8 mouse cellular contexts compared by ENCODE assay signal in the genomic region with DNA sequence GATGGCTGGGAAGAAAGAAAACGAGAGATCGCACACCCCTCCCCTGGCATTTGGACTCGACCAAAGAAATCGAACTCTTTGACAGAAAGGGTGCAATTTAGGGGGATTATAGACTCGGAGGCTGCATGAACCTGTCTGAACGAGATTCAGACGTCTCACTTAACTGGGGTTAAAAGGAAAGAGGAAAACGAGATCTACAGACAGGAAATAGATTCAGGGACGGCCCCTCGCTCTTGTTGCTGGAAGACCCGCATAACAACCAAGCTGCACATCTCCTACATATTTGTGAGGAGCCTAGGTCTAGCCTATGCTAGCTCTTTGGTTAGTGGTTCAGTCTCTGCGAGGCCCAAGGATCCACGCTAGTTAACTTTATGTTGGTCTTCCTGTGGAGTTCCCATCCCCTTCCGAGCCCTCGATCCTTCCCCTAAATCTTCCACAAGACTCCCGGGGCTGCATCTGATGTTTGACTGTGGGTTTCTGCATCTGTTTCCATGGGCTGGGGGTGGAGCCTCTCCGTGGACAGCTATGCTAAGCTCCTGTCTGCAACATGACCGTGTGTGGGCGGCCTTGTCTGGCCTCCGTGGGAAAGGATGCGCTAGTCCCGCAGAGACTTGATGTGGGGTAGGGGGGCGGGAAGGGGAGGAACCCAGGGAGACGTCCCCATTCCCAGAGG. TPM values are rescaled to one million over a fixed set of nuclear protein-coding genes. Genes with fewer than 3 reads are reported as not detected.
DNase-seq lines count a peak whose midpoint lies in the region; ATAC-seq and TF ChIP-seq lines count a peak whose summit lies in the region.

No protein-coding gene starts in this region.

- ATAC-seq in kidney, embryonic 15.5 days (replicated peaks; ENCODE audit: low FRiP score) = peak; percentile 22; the same call in 1 of the 2 replicates
- no peak for ATAC-seq in heart, embryonic 15.5 days (replicated peaks; ENCODE audit: insufficient number of reproducible peaks, insufficient read depth, low FRiP score, low read depth)
- ATAC-seq in liver, embryonic 11.5 days (replicated peaks; ENCODE audit: low FRiP score) = peak; percentile 16
- ATAC-seq in granulocyte monocyte progenitor cell, adult 5-6 weeks (replicated peaks; ENCODE audit: poor library complexity, severe bottlenecking) = no peak

- WGBS in kidney, embryonic 15.5 days = 3% methylated on average over 24 of the region's 24 CpGs
- WGBS in heart, embryonic 15.5 days = 5% methylated on average over 24 of the region's 24 CpGs
- 2% methylated on average over 24 of the region's 24 CpGs for WGBS in liver, embryonic 11.5 days

- TF ChIP-seq EP300 in CH12.LX (IDR thresholded peaks at IDR 0.05; ENCODE audit: low read length) = no peak

- H3K9me3 ChIP-seq in kidney, embryonic 15.5 days (replicated peaks) = no peaks in the 10 kb centered on the region
- no peaks in the 10 kb centered on the region for H3K9me3 ChIP-seq in CH12.LX (replicated peaks; ENCODE audit: low read length)
- no peaks in the 10 kb centered on the region for H3K9me3 ChIP-seq in heart, embryonic 15.5 days (replicated peaks)
- no peaks in the 10 kb centered on the region for H3K9me3 ChIP-seq in liver, embryonic 11.5 days (ENCODE audit: control insufficient read depth, low read length)

- H3K27ac ChIP-seq in kidney, embryonic 15.5 days = peak overlapping the region; percentile 99
- peak overlapping the region; percentile 1; the same call in 1 of the 2 replicates for H3K27ac ChIP-seq in CH12.LX (ENCODE audit: insufficient read depth, low read depth)
- H3K27ac ChIP-seq in heart, embryonic 15.5 days = peak overlapping the region; percentile 99
- H3K27ac ChIP-seq in liver, embryonic 11.5 days (ENCODE audit: low read depth, low read length) = peak overlapping the region; percentile 84

- TF ChIP-seq CTCF in CH12.LX (conservative IDR thresholded peaks at IDR 0.05 in 1 of 2, IDR thresholded peaks at IDR 0.05 in 1 of 2; ENCODE audit: low read depth in 2 of 2, low read length in 2 of 2) = no peak

- TF ChIP-seq RAD21 in CH12.LX (IDR thresholded peaks at IDR 0.05; ENCODE audit: low read depth, low read length) = no peak

- peak overlapping the region; percentile 65 for H3K4me3 ChIP-seq in kidney, embryonic 15.5 days (replicated peaks)
- H3K4me3 ChIP-seq in CH12.LX (replicated peaks in 1 of 3; ENCODE audit: low read depth in 2 of 3, low read length in 2 of 3, poor library complexity in 1 of 3) = peak overlapping the region; percentile 20 to 91 (median 68)
- H3K4me3 ChIP-seq in heart, embryonic 15.5 days = peak overlapping the region; percentile 80
- peak overlapping the region; percentile 72 for H3K4me3 ChIP-seq in liver, embryonic 11.5 days (ENCODE audit: low read depth, low read length)

- H3K4me1 ChIP-seq in kidney, embryonic 15.5 days = peaks cover 34% of the 10 kb centered on the region
- peaks cover 10 to 32% of the 10 kb centered on the region in 2 experiments for H3K4me1 ChIP-seq in CH12.LX (ENCODE audit: control insufficient read depth in 1 of 2, insufficient read depth in 2 of 2)
- peaks cover 26% of the 10 kb centered on the region for H3K4me1 ChIP-seq in heart, embryonic 15.5 days (replicated peaks)
- H3K4me1 ChIP-seq in liver, embryonic 11.5 days (replicated peaks; ENCODE audit: control insufficient read depth, insufficient read depth, low read length) = peaks cover 17% of the 10 kb centered on the region

- no peaks in the 10 kb centered on the region for H3K79me2 ChIP-seq in CH12.LX (replicated peaks; ENCODE audit: control insufficient read depth, extremely low read depth, insufficient read depth, poor library complexity, severe bottlenecking)

- no peaks in the 10 kb centered on the region for H3K27me3 ChIP-seq in kidney, embryonic 15.5 days
- no peaks in the 10 kb centered on the region for H3K27me3 ChIP-seq in CH12.LX (replicated peaks)
- H3K27me3 ChIP-seq in heart, embryonic 15.5 days = no peaks in the 10 kb centered on the region
- no peaks in the 10 kb centered on the region for H3K27me3 ChIP-seq in liver, embryonic 11.5 days (replicated peaks; ENCODE audit: control insufficient read depth, insufficient read depth, low read length)

- dilution Hi-C loops in CH12.LX (cut with MboI; ENCODE audit: extremely low pct_ligation_motif_present, extremely low pct_unique_long_range_greater_than_20kb, low sequenced_read_pairs) = no loop called here

- H3K4me2 ChIP-seq in kidney, embryonic 15.5 days = peak overlapping the region; percentile 60
- H3K4me2 ChIP-seq in CH12.LX (ENCODE audit: insufficient read depth, low read depth, poor library complexity, severe bottlenecking) = peak overlapping the region; percentile 89
- H3K4me2 ChIP-seq in heart, embryonic 15.5 days = peak overlapping the region; percentile 79
- H3K4me2 ChIP-seq in liver, embryonic 11.5 days = peak overlapping the region; percentile 77

- H3K36me3 ChIP-seq in kidney, embryonic 15.5 days = no peaks in the 10 kb centered on the region
- no peaks in the 10 kb centered on the region for H3K36me3 ChIP-seq in CH12.LX (replicated peaks in 1 of 2; ENCODE audit: control insufficient read depth in 1 of 2, insufficient read depth in 1 of 2, low read length in 1 of 2)
- H3K36me3 ChIP-seq in heart, embryonic 15.5 days = no peaks in the 10 kb centered on the region
- no peaks in the 10 kb centered on the region for H3K36me3 ChIP-seq in liver, embryonic 11.5 days (ENCODE audit: control insufficient read depth, insufficient read depth, low read length)

- no peak for DNase-seq in kidney, adult 11 months
- DNase-seq in CH12.LX (ENCODE audit: extremely low read depth) = peak; percentile 62
- DNase-seq in cerebellum, postnatal 36 days = peak; percentile 14 to 20
- DNase-seq in liver, embryonic 11.5 days (ENCODE audit: low spot score) = no peak
- DNase-seq in retina, embryonic 14.5 days (ENCODE audit: low spot score) = peak; percentile 54

- H3K9ac ChIP-seq in kidney, embryonic 15.5 days = peak overlapping the region; percentile 79; the same call in 1 of the 2 replicates
- peak overlapping the region; percentile 46 for H3K9ac ChIP-seq in CH12.LX (ENCODE audit: insufficient read depth, low read depth)
- H3K9ac ChIP-seq in heart, embryonic 15.5 days = peak overlapping the region; percentile 42
- peak overlapping the region; percentile 61 for H3K9ac ChIP-seq in liver, embryonic 11.5 days (ENCODE audit: low read depth, low read length)

- TF ChIP-seq POLR2A in CH12.LX (IDR thresholded peaks at IDR 0.05; ENCODE audit: low read depth, low read length) = no peak

- in situ Hi-C loops in CH12.LX (cut with MboI; ENCODE audit: low pct_ligation_motif_present, low pct_unique_long_range_greater_than_20kb, low sequenced_read_pairs) = loop anchor here (5.0 to 25.0 kb wide), 2 partner anchors 319 to 859 kb away; no protein-coding TSS in a partner anchor

TF ChIP-seq in CH12.LX, 34 proteins besides CTCF, POLR2A, EP300 and RAD21:
- 0 out of 2 replicates have a peak, but pooled peaks have one; percentile 43 for TF ChIP-seq MYC (IDR thresholded peaks at IDR 0.05; ENCODE audit: low read depth, low read length)
- peak; percentile 50; the same call in 1 of the 2 replicates for TF ChIP-seq MAX (IDR thresholded peaks at IDR 0.05; ENCODE audit: low read length)
- 0 out of 2 replicates have a peak, but pooled peaks have one; percentile 8 for TF ChIP-seq E2F4 (IDR thresholded peaks at IDR 0.05; ENCODE audit: insufficient replicate concordance, low read depth, low read length)
- TF ChIP-seq CHD1 (IDR thresholded peaks at IDR 0.05; ENCODE audit: low read depth, low read length) = 0 out of 2 replicates have a peak, but pooled peaks have one; percentile 35
- no peak for TF ChIP-seq ZKSCAN1 (IDR thresholded peaks at IDR 0.05; ENCODE audit: borderline replicate concordance, low read depth, low read length)
- TF ChIP-seq MEF2A (IDR thresholded peaks at IDR 0.05; ENCODE audit: borderline replicate concordance, low read depth, low read length) = peak; percentile 57; the same call in 1 of the 2 replicates
- peak; percentile 33; the same call in 1 of the 2 replicates for TF ChIP-seq BHLHE40 (IDR thresholded peaks at IDR 0.05; ENCODE audit: low read depth, low read length)
- no peak for TF ChIP-seq ZMIZ1 (IDR thresholded peaks at IDR 0.05; ENCODE audit: low read depth, low read length)
- 0 out of 2 replicates have a peak, but pooled peaks have one; percentile 37 for TF ChIP-seq SIN3A (IDR thresholded peaks at IDR 0.05; ENCODE audit: low read length)
- peak; percentile 43; the same call in 1 of the 2 replicates for TF ChIP-seq IRF4 (IDR thresholded peaks at IDR 0.05; ENCODE audit: low read depth, low read length)
- TF ChIP-seq NELFE (IDR thresholded peaks at IDR 0.05; ENCODE audit: low read depth, low read length) = peak; percentile 50; the same call in 1 of the 2 replicates
- no peak for TF ChIP-seq GABPA (IDR thresholded peaks at IDR 0.05; ENCODE audit: insufficient replicate concordance, low read depth, low read length)

RNA-seq across cellular contexts. Expression of gene Nufip1, which starts 42.4 kb away (rescaled TPM):
- polyA plus RNA-seq in kidney, embryonic 15.5 days (2015; fragmentation: Nextera tagmentation; extraction: Ambion mirVana) = 17.5 TPM in 2 replicates
- 14.8 and 17.5 TPM in 2 replicates for total RNA-seq in CH12.LX (2012; rRNA removed)
- total RNA-seq in CH12.LX (2014; rRNA removed) = 31.7 and 32.1 TPM in 2 replicates
- polyA plus RNA-seq in CH12.LX (2012; ENCODE audit: insufficient read length, low read depth) = 24.6 and 28.4 TPM in 2 replicates
- polyA plus RNA-seq in heart, embryonic 15.5 days (2015; fragmentation: Nextera tagmentation; extraction: Ambion mirVana) = 8.1 and 8.6 TPM in 2 replicates
- 17.3 and 18.5 TPM in 2 replicates for polyA plus RNA-seq in liver, embryonic 11.5 days (2014; fragmentation: Nextera tagmentation; extraction: Ambion mirVana)
- total RNA-seq in granulocyte monocyte progenitor cell, adult 5-6 weeks (2014; fragmentation: Nextera tagmentation) = 14.1 and 20.3 TPM in 2 replicates
- total RNA-seq in granulocyte monocyte progenitor cell, adult 5-6 weeks (2017) = 24.8 and 29.9 TPM in 2 replicates

RNA-seq across cellular contexts. Expression of gene Gpalpp1, which starts 42.6 kb away (rescaled TPM):
- 12.7 and 14.3 TPM in 2 replicates for polyA plus RNA-seq in kidney, embryonic 15.5 days (2015; fragmentation: Nextera tagmentation; extraction: Ambion mirVana)
- total RNA-seq in CH12.LX (2012; rRNA removed) (12.9 and 13.5 TPM in 2 replicates), CH12.LX (2014; rRNA removed) (25.2 and 26.1 TPM in 2 replicates)
- 18.9 and 20.2 TPM in 2 replicates for polyA plus RNA-seq in CH12.LX (2012; ENCODE audit: insufficient read length, low read depth)
- 7.9 and 9.7 TPM in 2 replicates for polyA plus RNA-seq in heart, embryonic 15.5 days (2015; fragmentation: Nextera tagmentation; extraction: Ambion mirVana)
- polyA plus RNA-seq in liver, embryonic 11.5 days (2014; fragmentation: Nextera tagmentation; extraction: Ambion mirVana) = 15.7 and 16.3 TPM in 2 replicates
- total RNA-seq in granulocyte monocyte progenitor cell, adult 5-6 weeks (2014; fragmentation: Nextera tagmentation) = 20.4 and 22.4 TPM in 2 replicates
- total RNA-seq in granulocyte monocyte progenitor cell, adult 5-6 weeks (2017) = 31.5 and 35.1 TPM in 2 replicates

Comparison
In these comparisons a context has a peak if more than half of its experiments do, and no peak if none do; other contexts are left out.
1. ATAC-seq: peak in kidney, embryonic 15.5 days (single experiment) and liver, embryonic 11.5 days (single experiment); none in heart, embryonic 15.5 days (single experiment) and granulocyte monocyte progenitor cell, adult 5-6 weeks (single experiment).
2. H3K27ac ChIP-seq: peak in every context shown above with its lines; median percentile 99 in kidney, embryonic 15.5 days; 99 in heart, embryonic 15.5 days; 84 in liver, embryonic 11.5 days; 1 in CH12.LX.
3. DNase-seq: peak in CH12.LX (single experiment), cerebellum, postnatal 36 days (2 of 2) and retina, embryonic 14.5 days (single experiment); none in kidney, adult 11 months (single experiment) and liver, embryonic 11.5 days (single experiment).
4. Peak in every context shown above with its lines, with median percentiles within 50 percentile points of each other: H3K4me2 ChIP-seq, H3K4me3 ChIP-seq and H3K9ac ChIP-seq.